Mouse (Mus musculus) frontal cortex, postnatal 36 days (tissue): ENCODE results near the gene Capn15.

Source experiments
- DNase-seq, 2 experiments: peaks; one replicate each; pipeline ENCODE4 v3.0.0; 2022; ENCODE audit warnings: low spot score in 2 of 2

The Capn15 gene

DNA sequence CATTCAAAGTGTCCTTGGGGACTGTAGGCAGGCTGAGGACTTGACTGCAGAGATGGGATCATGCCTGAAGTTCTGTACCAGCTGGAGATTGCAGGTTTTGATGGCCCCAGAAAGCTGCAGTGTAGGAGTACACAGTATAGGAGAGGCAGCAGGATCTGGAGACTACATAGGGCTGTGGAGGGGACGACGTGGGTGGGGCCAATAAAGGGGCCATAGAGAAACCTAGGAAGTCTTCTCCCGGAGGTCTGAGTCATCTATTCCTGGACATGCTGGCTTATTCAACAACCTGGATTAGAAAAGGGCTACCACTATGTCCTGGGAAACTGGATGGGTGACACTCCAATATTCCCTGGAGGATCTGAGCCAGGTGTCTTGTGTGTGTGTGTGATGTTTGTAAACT, 29.9 kb downstream of the Capn15 start:
- no peak for DNase-seq

DNA sequence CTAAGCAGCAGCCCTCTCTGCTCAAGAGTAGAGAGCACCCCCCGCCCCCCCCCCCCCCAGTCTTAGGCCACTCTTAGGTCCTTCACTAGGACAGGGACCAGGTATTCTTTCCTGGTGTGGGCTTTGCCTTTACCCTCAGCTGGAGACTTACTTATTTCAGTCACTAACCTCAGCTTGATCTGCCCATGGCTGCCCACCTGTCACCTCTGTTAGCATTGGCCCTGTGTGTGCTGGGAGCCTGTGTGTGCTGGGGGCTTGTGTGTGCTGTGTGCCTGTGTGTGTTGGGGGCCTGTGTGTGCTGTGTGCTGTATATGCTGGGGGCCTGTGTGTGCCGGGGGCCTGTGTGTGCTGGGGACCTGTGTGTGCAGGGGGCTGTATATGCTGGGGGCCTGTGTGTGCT, 30.9 kb downstream of the Capn15 start:
- DNase-seq, result no peak

DNA sequence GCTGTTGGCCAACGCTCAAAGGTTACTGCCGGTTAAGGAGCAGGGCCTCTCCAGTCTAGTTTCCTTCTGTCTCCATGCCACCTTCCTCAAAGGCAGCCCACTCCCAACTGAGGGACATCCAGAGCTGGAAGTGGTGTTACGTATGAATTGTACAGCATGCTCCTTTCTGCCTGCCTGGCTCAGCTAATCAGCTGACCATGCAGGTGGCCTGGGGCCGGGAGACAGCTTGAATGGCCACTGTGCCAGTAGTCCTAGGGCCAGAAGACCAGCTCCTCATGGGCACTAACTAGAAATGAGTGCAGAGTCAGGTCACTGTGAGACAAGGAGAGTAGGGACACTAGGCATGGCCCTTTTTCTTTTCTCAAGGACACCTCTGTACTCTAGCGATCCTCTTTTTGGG, 32.4 kb downstream of the Capn15 start:
- no peak for DNase-seq

DNA sequence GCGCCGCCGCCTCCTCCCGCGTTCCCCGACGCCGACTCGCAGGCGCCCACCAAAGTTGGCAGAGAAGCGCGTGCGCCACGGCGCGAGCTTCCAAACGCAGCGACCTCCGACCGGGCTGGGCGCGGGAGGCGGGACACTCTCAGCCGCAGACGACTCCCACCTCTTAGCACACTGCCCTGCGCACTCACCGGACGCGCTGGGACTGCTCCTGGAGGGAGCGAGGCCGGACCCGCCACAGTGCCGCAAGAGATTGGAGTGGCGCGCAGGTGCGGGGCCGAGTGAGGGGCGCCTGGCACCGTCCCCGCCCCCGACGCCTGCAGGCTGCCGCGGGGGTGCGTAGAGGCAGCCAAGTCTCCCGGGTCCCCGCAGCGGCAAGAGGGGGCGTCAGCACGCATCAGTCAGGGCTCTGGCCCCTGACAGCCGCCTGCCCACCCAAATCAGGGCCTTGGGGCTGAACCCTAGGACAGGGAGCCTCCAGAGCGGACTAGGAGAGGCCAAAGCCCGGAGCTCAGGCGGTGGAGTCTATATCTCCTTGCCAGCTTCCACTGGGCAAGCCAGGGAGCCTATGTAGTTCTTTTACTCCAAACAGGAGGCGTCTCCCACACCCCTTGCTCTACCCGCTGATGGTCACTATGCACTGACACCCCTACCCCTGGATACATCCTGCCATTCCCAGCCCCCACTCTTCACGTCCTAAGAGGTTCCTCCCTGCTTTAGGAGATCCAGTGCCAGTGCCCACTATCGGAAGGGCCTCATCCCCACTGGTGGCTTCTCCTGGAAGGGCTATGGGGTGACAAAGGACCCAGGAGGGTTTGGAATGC, 33.6 kb downstream of the Capn15 start, which contains the start of gene A930017K11Rik:
Gene A930017K11Rik, minus strand, starts transcription at position 763 of the 821 bp plus-strand sequence.
- DNase-seq, result no peak

DNA sequence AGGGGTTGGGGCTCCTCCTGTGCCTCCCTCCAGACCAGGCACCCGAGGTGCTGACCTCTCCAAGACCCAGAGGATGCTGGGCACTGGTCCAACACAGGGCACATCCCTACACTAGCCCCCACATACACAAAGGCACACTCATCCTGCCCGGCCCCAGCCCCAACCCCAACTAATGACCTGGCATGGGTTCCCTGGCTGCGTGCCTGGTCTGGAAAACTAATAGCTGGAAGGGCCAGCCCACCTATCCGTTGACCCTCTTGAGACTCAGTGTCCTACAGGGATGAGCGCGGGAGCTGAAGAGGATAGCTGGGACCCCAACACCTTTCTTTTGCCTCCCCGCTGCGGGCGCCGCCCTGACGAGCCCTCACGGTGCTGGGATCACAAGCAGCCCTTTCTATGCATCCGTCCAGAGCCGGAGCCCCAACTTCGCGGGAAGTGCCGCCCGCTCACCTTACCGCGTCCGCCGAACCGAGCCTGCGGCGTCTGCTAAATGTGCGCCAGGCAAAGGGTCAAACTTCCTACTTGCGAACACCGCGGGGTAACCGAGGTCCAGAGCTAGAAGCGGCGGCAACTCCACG, 34.3 kb downstream of the Capn15 start:
- no peak for DNase-seq

DNA sequence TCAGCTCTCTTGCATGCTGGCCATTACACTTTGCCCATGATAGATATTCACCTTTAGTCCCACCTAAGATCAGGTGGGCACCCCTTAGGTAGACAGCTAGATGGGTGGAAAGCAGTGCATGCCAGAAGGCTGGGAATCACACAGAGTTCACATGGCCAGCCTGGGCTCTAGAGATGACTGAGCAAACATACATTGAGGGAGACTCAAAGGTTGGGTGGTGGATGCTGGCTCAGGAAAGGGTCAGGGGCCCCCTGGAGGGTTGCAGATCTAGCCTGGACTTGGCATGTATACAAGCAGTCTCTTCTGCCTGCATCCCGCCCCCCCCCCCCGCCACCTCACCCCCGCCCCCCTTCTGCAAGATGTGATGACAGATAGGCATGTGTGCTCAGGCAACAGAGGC, 34.9 kb downstream of the Capn15 start:
- DNase-seq, result no peak

DNA sequence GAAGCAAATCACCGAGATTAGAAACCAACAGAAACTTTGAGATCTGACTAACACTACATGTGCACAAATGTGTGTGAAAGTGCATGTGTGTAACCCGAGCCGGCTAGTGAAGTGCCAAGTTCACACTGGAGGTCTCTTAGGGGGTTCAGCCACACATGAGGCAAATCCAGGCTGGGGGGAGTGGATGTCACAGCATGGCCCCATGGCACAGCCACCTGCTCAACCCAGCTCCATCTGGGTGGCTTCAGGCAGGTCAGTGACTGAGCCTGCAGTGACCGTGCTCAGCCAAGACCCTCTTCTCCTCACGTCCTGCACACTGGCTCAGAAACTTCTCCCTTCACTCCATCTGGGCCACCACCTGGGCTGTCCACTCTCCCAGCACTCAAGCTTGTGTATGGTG, 35.6 kb downstream of the Capn15 start:
- DNase-seq, result no peak

DNA sequence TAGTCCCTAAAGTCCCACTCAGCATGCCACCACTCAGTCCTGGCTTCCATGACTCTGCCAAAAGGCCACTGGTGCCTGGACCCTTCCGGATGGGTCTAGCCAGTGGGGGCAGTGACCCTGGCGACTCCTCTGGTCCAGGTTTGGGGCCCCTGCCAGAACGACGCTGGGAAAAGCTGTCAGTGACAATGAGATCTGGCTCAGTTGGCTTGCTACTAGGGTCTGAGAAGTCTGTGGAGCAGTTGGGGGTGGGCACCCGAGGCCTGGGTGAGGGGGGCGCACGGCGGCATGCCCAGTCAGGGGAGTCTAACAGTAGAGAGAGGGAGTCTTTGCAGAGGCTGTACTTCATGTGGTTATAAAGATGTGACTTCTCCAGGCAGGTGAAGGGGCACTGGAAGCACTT, 37.5 kb downstream of the Capn15 start:
- DNase-seq, result no peak

DNA sequence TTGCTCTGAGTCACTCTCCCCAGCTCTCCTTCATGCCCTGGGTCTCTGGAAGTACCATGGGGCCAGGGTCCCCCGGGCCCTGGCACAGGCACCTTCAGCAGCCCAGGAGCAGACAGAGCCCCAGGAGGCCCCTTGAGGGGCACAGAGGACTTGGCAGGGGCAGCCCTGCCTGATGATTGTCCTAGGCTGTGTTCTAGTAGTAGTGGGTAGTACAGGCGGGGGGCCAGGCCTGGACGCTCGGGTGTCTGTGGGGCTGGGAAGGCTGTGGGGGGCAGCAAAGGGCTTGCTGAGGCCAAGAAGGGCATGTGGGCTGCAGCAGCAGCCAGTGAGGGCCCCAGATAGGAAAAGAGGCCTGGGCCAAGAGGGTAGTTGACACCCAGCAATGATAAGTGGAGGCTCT, 38.0 kb downstream of the Capn15 start:
- no peak for DNase-seq

DNA sequence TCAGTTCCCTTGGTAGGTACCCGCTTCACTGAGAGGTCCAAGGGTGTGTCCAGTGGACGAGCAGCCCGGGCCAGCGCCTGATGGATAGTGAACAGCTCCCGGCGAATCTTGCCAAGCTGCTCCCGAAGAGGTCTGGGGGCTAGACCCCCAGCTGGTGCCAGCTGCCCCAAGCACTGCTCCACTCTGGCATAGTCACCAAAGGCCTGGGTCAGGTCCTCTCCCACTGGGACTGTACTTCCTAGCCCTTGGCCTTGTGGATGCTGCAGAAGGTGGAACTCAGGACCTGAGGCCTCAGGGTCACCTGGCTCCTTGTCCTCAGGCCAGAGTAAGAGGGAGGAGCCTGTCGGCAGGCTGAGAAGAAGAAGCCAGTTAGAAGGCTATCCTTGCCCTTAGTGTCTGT, 38.7 kb downstream of the Capn15 start:
- DNase-seq, result no peak

DNA sequence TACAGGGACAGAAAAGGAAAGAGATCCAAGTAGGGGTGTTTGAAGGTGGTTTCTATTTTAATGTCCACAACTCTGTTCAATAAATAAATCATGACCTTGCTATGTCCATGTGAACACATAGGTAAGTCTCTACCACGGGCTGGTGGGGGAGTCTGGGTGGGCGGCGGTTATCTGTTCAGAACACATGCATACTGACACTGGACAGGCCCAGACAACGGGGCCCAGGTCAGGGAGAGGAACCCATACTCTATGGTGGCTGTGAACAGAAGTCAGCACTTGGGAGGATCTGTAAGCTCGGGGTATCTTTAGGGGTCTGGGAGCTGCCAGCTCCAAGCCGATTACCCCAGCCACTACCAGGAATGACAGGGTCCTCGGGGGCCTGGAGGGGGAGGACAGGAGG, 39.2 kb downstream of the Capn15 start:
- DNase-seq, result no peak

DNA sequence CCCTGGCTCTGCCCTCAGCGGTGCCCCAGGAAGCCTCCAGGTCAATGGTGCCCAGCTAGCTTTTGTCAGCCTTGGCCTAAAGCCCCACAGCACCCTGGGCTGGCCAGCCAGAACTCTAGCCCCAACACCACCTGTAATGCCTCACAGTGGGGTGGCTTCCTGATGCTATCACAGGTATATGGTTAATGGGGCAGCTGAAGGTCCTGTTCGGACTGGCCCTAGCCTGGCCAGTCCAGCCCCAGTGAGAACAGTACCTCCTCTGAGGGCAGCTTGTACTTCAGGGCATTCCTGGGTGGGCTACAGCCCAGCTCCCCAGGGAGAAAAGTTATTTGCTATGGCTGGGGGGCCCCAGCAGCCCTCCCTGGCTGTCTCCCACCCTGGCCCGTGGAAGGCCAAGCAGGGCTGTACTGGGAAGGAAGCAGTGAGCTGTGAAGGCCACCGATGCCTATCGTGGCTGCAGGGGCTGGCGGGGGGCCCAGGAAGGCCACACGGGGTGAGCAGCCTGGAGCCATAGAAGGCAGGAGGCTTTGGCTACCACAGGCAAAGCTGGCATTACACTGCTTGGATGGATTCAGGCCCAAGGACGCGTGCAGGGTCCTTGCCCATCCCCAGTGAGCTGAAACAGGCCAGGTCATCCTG, 40.0 kb downstream of the Capn15 start:
- no peak for DNase-seq

DNA sequence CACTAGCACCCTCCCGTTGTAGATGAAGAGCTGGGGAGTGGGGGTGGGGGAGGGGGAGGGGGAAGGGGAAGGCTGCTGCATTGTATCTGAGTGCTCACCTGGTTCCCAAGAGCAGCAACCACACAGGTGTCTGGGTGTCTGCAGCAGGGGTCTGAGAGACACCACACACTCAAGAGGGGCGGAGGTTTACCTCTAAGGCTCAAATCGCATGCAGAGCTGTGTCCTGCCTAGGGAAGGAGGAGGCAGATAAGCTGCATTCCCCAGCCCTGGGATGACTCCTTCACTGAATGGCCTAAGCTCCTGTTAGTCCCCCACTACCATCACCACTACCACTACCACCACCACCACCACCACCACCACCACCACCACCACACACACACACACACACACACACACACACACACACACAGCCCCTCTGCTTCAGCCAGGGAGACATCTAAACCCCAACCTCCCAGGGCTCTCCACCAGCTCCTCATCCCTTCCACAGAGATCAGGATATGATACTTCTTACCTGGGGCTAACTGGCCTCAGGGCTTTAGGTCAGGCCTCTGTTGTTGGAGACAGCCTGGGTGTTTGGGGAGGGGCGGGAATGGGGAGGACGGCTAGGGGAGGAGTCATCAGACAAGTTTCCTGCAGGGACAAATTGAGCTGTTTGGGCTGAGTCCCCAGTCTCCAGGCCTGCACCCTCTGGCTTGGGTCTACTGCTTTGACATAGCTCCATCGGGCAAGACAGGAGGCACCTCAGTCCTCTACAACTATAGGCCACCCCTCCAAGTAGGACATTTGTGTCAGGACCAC, 41.0 kb downstream of the Capn15 start, which contains the start of the genes Pigq and Nhlrc4:
Gene Pigq, minus strand, starts transcription at position 571 of the 798 bp plus-strand sequence.
Gene Nhlrc4, minus strand, starts transcription at position 596 of the 798 bp plus-strand sequence.
- DNase-seq, result no peak

DNA sequence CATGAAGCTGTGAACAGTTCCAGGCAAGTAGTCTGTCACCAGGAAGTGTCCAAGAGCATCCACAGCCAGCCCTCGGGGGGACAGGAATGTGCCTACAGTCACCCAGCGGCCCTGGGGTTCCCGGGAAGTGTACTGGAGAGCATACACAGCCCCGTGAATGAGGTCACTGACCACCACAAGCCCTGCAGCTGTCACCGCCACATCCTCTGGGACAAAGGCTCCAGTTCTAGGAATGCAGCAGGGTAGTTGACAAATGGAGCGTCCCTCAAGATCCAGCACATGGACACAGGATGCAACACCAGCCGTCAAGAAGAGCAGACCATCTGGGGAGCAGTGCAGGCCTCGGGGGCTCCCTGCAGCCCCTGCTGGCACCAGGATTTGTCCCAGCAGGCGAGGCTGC, 41.8 kb downstream of the Capn15 start:
- no peak for DNase-seq

DNA sequence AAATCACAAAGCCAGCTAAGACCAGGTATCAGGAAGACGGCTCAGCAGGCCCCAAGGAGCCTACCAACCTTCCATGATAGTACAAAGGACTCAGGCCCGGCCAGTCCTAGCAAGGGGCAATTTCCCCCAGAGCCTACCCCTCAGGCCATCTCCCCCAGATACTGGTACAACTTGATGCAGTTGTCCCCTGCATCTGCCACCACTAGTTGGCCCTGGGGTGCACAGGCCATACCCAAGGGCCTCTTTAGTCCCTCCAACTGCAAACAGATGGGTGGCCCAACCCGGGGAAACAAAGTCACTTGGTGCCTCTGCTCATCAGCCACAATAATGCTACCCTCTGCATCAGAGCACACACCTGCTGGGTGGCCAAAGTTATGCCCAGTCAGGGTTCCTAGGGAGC, 42.4 kb downstream of the Capn15 start:
- no peak for DNase-seq

DNA sequence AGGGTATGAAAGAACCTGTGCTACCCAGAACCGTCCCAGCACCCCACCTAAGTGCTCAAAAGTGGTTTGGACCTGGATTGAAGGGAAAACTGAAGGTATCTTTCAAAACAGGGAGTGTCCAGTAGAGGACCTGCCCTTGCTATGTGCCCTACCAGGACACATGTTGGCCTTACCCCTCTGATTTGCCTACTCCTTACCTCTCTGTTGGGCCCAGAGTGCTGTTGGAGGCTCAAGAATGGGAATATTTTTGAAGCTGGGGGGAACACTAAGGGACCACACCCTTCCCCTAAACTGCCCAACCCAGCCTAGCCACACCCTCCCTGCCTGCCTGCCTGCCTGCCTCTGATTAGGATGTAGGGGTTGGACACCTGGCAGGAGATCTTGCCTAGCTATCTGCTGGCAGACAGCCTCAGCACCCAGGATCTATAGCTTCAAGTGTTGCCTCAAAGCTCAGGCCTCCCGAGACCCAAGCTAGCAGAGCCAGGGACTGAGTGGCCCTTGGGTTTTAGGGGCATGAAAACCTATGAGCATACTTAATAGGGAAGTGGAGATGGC, 42.9 kb downstream of the Capn15 start:
- no peak for DNase-seq

DNA sequence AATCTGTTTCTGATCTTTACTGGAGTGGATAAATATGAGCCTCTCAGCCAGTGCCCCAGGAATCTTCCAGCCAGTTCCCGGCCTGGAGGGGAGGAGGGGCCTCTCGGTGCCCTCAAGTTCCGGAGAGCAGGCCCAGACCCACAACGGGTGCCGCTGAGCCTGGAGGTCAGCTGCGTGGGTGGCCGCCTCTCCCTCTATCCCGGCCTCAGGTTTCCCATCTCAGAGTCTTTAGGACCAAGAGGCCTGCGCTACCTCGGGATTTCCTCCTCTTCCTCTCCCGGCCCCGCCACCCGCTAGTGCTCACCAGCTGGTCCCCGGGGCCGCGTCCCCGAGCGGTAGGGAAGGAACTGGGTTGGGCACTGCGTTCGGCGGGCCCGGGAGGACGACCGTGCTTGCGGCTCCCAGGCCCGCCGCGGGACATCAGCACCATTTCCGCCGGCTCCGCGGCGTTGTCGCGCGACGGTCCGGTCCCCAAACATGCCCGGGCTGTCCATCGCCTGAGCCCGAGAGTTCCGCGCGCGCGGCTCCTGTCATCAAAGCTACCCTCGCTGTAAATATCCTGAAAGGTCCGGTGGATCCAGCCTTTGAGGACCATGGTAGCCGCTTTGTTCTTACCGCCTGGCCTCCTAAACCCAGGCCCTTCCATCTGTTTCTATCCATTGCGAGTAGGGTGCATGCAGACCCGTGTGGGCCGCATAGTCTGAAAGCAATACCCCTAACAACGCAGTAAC, 43.9 kb downstream of the Capn15 start:
- DNase-seq, result peak; percentile 71 to 75

DNA sequence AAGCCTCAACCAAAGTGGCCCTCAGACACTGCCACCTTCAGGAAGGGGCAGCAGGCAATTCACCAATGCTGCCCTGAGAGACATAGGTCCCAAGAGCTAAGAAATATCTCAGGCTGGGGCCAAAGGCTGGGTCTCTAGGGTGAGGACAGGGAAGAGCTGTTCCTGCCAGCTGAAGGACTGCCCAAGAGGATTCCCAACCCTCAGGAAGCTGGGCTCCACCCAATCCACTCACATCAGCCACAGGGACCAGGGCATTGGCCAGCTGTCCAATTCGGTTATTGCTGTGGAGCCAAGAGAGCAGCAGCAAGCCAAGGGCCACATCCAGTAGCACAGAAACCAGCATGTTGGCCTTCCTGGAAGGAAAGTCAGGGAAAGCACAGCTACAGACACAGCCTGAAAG, 51.1 kb downstream of the Capn15 start:
- no peak for DNase-seq

DNA sequence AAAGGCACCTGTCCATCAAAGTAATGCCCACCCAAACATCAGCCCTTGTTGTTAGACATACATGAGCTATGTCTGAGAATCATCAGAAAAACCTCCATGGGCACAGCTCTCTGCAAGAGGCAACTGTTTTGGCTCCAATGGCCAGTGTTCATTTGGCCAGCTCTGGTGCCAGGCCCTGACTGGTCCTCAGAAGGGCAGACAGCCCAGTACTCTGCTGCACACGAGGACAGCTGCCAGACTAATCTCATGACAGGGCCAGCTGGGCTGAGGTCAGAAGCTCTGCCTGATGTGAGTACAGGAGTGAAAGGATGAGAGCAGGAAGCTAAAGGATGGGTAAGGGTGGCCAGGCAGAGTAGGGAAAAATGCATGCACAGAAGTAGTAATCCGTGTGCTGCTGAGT, 60.2 kb downstream of the Capn15 start:
- DNase-seq, result peak in 1 of 2 experiments; percentile 57

DNA sequence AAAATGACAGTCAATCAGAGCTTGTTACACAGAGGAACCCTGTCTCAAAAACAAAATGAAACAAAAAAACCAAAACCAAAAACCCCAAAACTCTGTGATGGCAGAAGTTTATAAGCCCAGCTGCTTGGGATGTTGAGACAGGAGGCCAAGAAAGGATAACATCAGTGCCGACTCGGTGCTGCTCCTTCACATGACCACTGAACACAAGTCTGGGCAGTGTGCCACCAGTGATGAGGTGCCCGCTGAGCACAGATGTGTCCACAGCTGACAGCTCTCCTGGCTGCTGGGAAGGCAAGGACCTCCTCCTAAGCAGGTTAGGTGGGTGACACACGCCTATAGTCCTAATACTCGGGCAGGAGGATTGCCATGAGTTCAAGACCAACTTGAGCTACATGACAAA, 63.5 kb downstream of the Capn15 start:
- DNase-seq, result no peak
